Mouse (Mus musculus) spleen, adult 2 months (tissue): ENCODE results near the gene Rbm44. TPM values are rescaled to one million over a fixed set of nuclear protein-coding genes. Genes with fewer than 3 reads are reported as not detected.

Source experiments
- DNase-seq, 2 experiments: peaks; one replicate each; pipeline versions ENCODE4 v3.0.0 to v3.0.0-alpha.2; 2012 to 2021; ENCODE audit warnings: low spot score in 2 of 2, low read depth in 1 of 2
- H3K27ac ChIP-seq: fragments of 200-500 bp; 2 replicates; pipeline ENCODE4 v1.5.1; 2012; ENCODE audit warnings: low read length, inconsistent platforms; ENCODE audit not compliant: insufficient read depth
- H3K27me3 ChIP-seq: fragments of 200-500 bp; 2 replicates; pipeline ENCODE4 v1.6.1; 2012; ENCODE audit warnings: mild to moderate bottlenecking, moderate library complexity, low read length, inconsistent platforms; ENCODE audit not compliant: control insufficient read depth, insufficient read depth
- H3K36me3 ChIP-seq: fragments of 200-500 bp; 2 replicates; pipeline ENCODE4 v1.6.1; 2012; ENCODE audit warnings: mild to moderate bottlenecking, low read length, inconsistent platforms; ENCODE audit not compliant: control insufficient read depth, insufficient read depth
- H3K4me1 ChIP-seq: fragments of 200-500 bp; 2 replicates; pipeline ENCODE4 v1.6.1; 2011; ENCODE audit warnings: inconsistent platforms; ENCODE audit not compliant: control insufficient read depth, insufficient read depth, insufficient read length
- H3K4me3 ChIP-seq: fragments of 200-500 bp; 2 replicates; pipeline ENCODE4 v1.5.1; 2011; ENCODE audit warnings: mild to moderate bottlenecking, inconsistent platforms; ENCODE audit not compliant: insufficient read depth, insufficient read length; ENCODE audit errors: extremely low read depth
- CTCF ChIP-seq: fragments of 200-500 bp; IDR thresholded peaks from 2 replicates; pipeline ENCODE4 v1.5.1; 2011; ENCODE audit warnings: mild to moderate bottlenecking, inconsistent platforms; ENCODE audit not compliant: insufficient read depth, insufficient read length, insufficient replicate concordance; ENCODE audit errors: extremely low read depth
- POLR2A ChIP-seq: fragments of 200-500 bp; IDR thresholded peaks from 2 replicates; pipeline ENCODE4 v1.6.1; 2011; ENCODE audit warnings: low read depth, low read length, inconsistent platforms
- WGBS: fragments of 180-500 bp; shearing (Covaris S2); methylation state at CpG from one replicate; pipeline ENCODE4 v1.1.7; 2018; 5-methylcytosine and 5-hydroxymethylcytosine counted together
- polyA plus RNA-seq: library from polyadenylated mRNA; depleted of rRNA; stranded (reverse); fragments of >200 nt; gene quantifications from 2 replicates; pipeline ENCODE4 v1.2.3, GENCODE M21; 2012

Gene Rbm44
- polyA plus RNA-seq, 1 experiment, result 0.05 TPM

- Histone ChIP-seq H3K36me3 (no peaks in the 10 kb centered on the region), H3K27ac (no peak overlapping the region), H3K27me3 (peaks cover 3% of the 10 kb centered on the region; the same call in 1 of the 2 replicates), H3K4me1 (peaks cover 16% of the 10 kb centered on the region; the same call in 1 of the 2 replicates), H3K4me3 (0 out of 2 replicates have a peak overlapping the region, but pooled peaks have one; percentile 7)
- TF ChIP-seq CTCF (no peak), POLR2A (no peak)
- DNase-seq, result no peak
- WGBS, result 5% methylated on average over 12 of the region's 12 CpGs
Measured at GRCm38 (mm10) chr1:91181784-91182450, 37.0 kb downstream of the Rbm44 start.

DNA sequence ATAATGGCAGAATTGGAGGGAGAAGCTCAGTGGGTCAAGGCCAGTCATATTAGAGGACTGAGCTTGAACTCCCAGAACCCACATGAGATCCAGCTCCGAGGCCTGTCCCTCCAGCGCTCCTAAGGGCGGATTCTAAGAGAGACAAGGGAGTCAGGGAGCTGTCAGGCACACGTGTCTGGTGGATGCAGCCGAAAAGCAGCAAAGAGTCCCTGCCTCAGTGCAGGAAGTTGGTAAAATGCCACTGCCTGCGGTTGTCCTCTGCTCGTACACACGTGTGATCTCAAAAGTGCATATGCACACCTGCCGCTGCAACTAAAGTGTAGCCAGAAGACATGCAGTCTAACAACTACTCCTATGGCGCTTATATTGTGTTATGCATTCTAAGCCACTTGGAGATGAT, 38.4 kb downstream of the Rbm44 start:
- H3K36me3 ChIP-seq, result no peaks in the 10 kb centered on the region
- H3K27me3 ChIP-seq, result peaks cover 3% of the 10 kb centered on the region; the same call in 1 of the 2 replicates
- no peak overlapping the region; the same call in 1 of the 2 replicates for H3K27ac ChIP-seq
- WGBS, result 15% methylated on average over 10 of the region's 10 CpGs
- TF ChIP-seq CTCF (no peak), POLR2A (no peak)
- peaks cover 27% of the 10 kb centered on the region; the same call in 1 of the 2 replicates for H3K4me1 ChIP-seq
- no peak for DNase-seq
- H3K4me3 ChIP-seq, result no peak overlapping the region

DNA sequence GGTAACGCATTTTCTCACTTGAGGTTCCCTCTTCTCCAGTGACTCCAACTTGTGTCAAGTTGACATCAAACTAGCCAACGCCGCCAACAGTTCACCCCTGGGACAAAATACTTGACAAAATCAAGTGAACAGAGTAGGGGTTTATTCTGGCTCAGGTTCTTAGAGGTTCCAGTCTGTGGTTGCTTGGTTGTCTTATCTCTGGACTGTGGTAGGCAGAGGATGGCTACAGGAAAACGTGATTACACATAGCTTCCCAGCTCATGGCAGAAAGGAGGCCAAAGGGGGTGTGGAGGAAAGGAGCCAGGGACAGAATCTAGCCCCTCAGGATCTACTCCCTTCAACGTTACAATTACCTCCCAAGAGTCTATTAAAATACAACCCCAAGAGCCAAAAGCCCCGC, 41.8 kb downstream of the Rbm44 start:
- no peak for DNase-seq
- H3K27me3 ChIP-seq, result no peaks in the 10 kb centered on the region
- peaks cover 29% of the 10 kb centered on the region; the same call in 1 of the 2 replicates for H3K4me1 ChIP-seq
- H3K36me3 ChIP-seq, result no peaks in the 10 kb centered on the region
- no peak overlapping the region for H3K4me3 ChIP-seq
- no peak overlapping the region for H3K27ac ChIP-seq
- TF ChIP-seq CTCF (no peak), POLR2A (no peak)
- 54% methylated on average over 6 of the region's 6 CpGs for WGBS

GRCm38 (mm10) chr1:91187315-91187714, 42.4 kb downstream of the Rbm44 start:
- 11% methylated on average over 5 of the region's 5 CpGs for WGBS

GRCm38 (mm10) chr1:91187786-91188640, 43.1 kb downstream of the Rbm44 start:
- H3K4me3 ChIP-seq, result no peak overlapping the region
- H3K36me3 ChIP-seq, result no peaks in the 10 kb centered on the region
- peak overlapping the region; percentile 40 for H3K27ac ChIP-seq
- H3K27me3 ChIP-seq, result no peaks in the 10 kb centered on the region
- peaks cover 34% of the 10 kb centered on the region; the same call in 1 of the 2 replicates for H3K4me1 ChIP-seq
- no peak for DNase-seq
- 41% methylated on average over 7 of the region's 7 CpGs for WGBS
- TF ChIP-seq POLR2A (no peak), CTCF (no peak)

More at GRCm38 (mm10) chr1:91187315-91187714, 42.4 kb downstream of the Rbm44 start:
- peaks cover 29% of the 10 kb centered on the region; the same call in 1 of the 2 replicates for H3K4me1 ChIP-seq
- H3K36me3 ChIP-seq, result no peaks in the 10 kb centered on the region
- peak overlapping the region; percentile 40 for H3K27ac ChIP-seq
- TF ChIP-seq POLR2A, result no peak
- TF ChIP-seq CTCF, result no peak
- H3K27me3 ChIP-seq, result no peaks in the 10 kb centered on the region
- no peak for DNase-seq
- H3K4me3 ChIP-seq, result no peak overlapping the region

GRCm38 (mm10) chr1:91188851-91189460, 44.1 kb downstream of the Rbm44 start:
- WGBS, result 82% methylated on average over 10 of the region's 10 CpGs
- DNase-seq, result no peak
- no peaks in the 10 kb centered on the region for H3K36me3 ChIP-seq
- TF ChIP-seq POLR2A (no peak), CTCF (no peak)
- peaks cover 37% of the 10 kb centered on the region for H3K4me1 ChIP-seq
- H3K27me3 ChIP-seq, result no peaks in the 10 kb centered on the region
- no peak overlapping the region for H3K27ac ChIP-seq
- H3K4me3 ChIP-seq, result no peak overlapping the region
